In genomic region chr13:37967565-37967964, GRCm38 (mm10) we compare ENCODE assay signal across 10 mouse cellular contexts. TPM values are rescaled to one million over a fixed set of nuclear protein-coding genes. Genes with fewer than 3 reads are reported as not detected.
A peak's percentile ranks its signal among the peaks of the same experiment; 100 is the strongest.
DNase-seq lines count a peak whose midpoint lies in the region; ATAC-seq lines count a peak whose summit lies in the region.
"Had no signal": no experiment of that assay in that cellular context is flagged by ENCODE, and none has a peak within 500 bp of the region (broad histone marks: within the 10 kb centered on the region; RNA-seq: fewer than 3 reads in every experiment).

No protein-coding gene starts in this region.

- H3K9me3 ChIP-seq in heart, embryonic 10.5 days: no peaks in the 10 kb centered on the region
- H3K9me3 ChIP-seq in neural tube, embryonic 12.5 days: no peaks in the 10 kb centered on the region
- no peaks in the 10 kb centered on the region for H3K9me3 ChIP-seq in neural tube, embryonic 15.5 days (replicated peaks)
- H3K9me3 ChIP-seq in limb, embryonic 11.5 days (ENCODE audit: control insufficient read depth, low read length): no peaks in the 10 kb centered on the region
- no peaks in the 10 kb centered on the region for H3K9me3 ChIP-seq in stomach, embryonic 15.5 days

- H3K9ac ChIP-seq in neural tube, embryonic 12.5 days: peak overlapping the region; percentile 17; the same call in 1 of the 2 replicates
- H3K9ac ChIP-seq in neural tube, embryonic 15.5 days (replicated peaks): no peak overlapping the region
- H3K9ac ChIP-seq in limb, embryonic 11.5 days (ENCODE audit: low read length): peak overlapping the region; percentile 24; the same call in 1 of the 2 replicates
- no peak overlapping the region for H3K9ac ChIP-seq in stomach, embryonic 15.5 days

- 54% methylated on average over 10 of the region's 10 CpGs for WGBS in heart, embryonic 10.5 days
- 57% methylated on average over 10 of the region's 10 CpGs for WGBS in neural tube, embryonic 12.5 days
- 66% methylated on average over 10 of the region's 10 CpGs for WGBS in neural tube, embryonic 15.5 days
- 44% methylated on average over 10 of the region's 10 CpGs for WGBS in limb, embryonic 11.5 days
- 57% methylated on average over 10 of the region's 10 CpGs for WGBS in stomach, embryonic 15.5 days

- ATAC-seq in neural tube, embryonic 12.5 days (ENCODE audit: low FRiP score, low read depth): no peak
- no peak for ATAC-seq in neural tube, embryonic 15.5 days (ENCODE audit: low FRiP score)
- ATAC-seq in limb, embryonic 11.5 days (ENCODE audit: insufficient number of reproducible peaks, low FRiP score, low TSS enrichment, low read depth): no peak
- no peak for ATAC-seq in stomach, embryonic 15.5 days (ENCODE audit: insufficient read depth, low FRiP score, low read depth)

- intact Hi-C loops in heart, postnatal 10 days (cut with DNase I): no loop called here

- H3K27ac ChIP-seq in heart, embryonic 10.5 days: peak overlapping the region; percentile 72
- H3K27ac ChIP-seq in neural tube, embryonic 12.5 days: no peak overlapping the region
- H3K27ac ChIP-seq in neural tube, embryonic 15.5 days (replicated peaks): no peak overlapping the region
- no peak overlapping the region for H3K27ac ChIP-seq in limb, embryonic 11.5 days (replicated peaks; ENCODE audit: low read depth, low read length)
- no peak overlapping the region for H3K27ac ChIP-seq in stomach, embryonic 15.5 days

- no peaks in the 10 kb centered on the region for H3K36me3 ChIP-seq in heart, embryonic 10.5 days
- H3K36me3 ChIP-seq in neural tube, embryonic 12.5 days: no peaks in the 10 kb centered on the region
- H3K36me3 ChIP-seq in neural tube, embryonic 15.5 days: no peaks in the 10 kb centered on the region
- H3K36me3 ChIP-seq in limb, embryonic 11.5 days (ENCODE audit: control insufficient read depth, insufficient read depth, low read length): no peaks in the 10 kb centered on the region
- H3K36me3 ChIP-seq in stomach, embryonic 15.5 days: no peaks in the 10 kb centered on the region

- no peak for DNase-seq in heart, embryonic 10.5 days (ENCODE audit: low spot score)
- DNase-seq in heart, postnatal 10 days: no peak
- DNase-seq in limb, embryonic 11.5 days (ENCODE audit: low spot score): no peak
- DNase-seq in urinary bladder, adult 18-20 months (ENCODE audit: low spot score in 2 of 2): no peak
- no peak for DNase-seq in right cerebral cortex, postnatal 36 days (ENCODE audit: low spot score in 2 of 2)
- DNase-seq: B cell, adult 2 months had no signal

- H3K4me1 ChIP-seq in heart, embryonic 10.5 days: peaks cover 48% of the 10 kb centered on the region
- peaks cover 25% of the 10 kb centered on the region; the same call in 1 of the 2 replicates for H3K4me1 ChIP-seq in neural tube, embryonic 12.5 days
- H3K4me1 ChIP-seq in neural tube, embryonic 15.5 days: peaks cover 23% of the 10 kb centered on the region
- peaks cover 13% of the 10 kb centered on the region for H3K4me1 ChIP-seq in limb, embryonic 11.5 days (ENCODE audit: control insufficient read depth, insufficient read depth, low read length)
- H3K4me1 ChIP-seq in stomach, embryonic 15.5 days: peaks cover 22% of the 10 kb centered on the region

- peak overlapping the region; percentile 31; the same call in 1 of the 2 replicates for H3K4me2 ChIP-seq in neural tube, embryonic 12.5 days (replicated peaks)
- H3K4me2 ChIP-seq in neural tube, embryonic 15.5 days: no peak overlapping the region
- H3K4me2 ChIP-seq in limb, embryonic 11.5 days (ENCODE audit: low read depth, severe bottlenecking): no peak overlapping the region
- peak overlapping the region; percentile 10; the same call in 1 of the 2 replicates for H3K4me2 ChIP-seq in stomach, embryonic 15.5 days
- H3K4me2 ChIP-seq: liver, embryonic 11.5 days had no signal

- no peaks in the 10 kb centered on the region for H3K27me3 ChIP-seq in heart, embryonic 10.5 days (ENCODE audit: insufficient read depth, poor library complexity, severe bottlenecking)
- no peaks in the 10 kb centered on the region; the same call in 1 of the 2 replicates for H3K27me3 ChIP-seq in neural tube, embryonic 12.5 days (replicated peaks)
- 0 out of 2 replicates have a peak, but pooled peaks cover 4% of the 10 kb centered on the region for H3K27me3 ChIP-seq in neural tube, embryonic 15.5 days (replicated peaks)
- H3K27me3 ChIP-seq in limb, embryonic 11.5 days (ENCODE audit: control insufficient read depth, insufficient read depth, low read length): no peaks in the 10 kb centered on the region
- no peaks in the 10 kb centered on the region for H3K27me3 ChIP-seq in stomach, embryonic 15.5 days (replicated peaks)

- no peak overlapping the region for H3K4me3 ChIP-seq in heart, embryonic 10.5 days
- no peak overlapping the region for H3K4me3 ChIP-seq in neural tube, embryonic 12.5 days
- H3K4me3 ChIP-seq in neural tube, embryonic 15.5 days (replicated peaks): no peak overlapping the region
- H3K4me3 ChIP-seq in limb, embryonic 11.5 days (ENCODE audit: low read depth, low read length): no peak overlapping the region
- no peak overlapping the region for H3K4me3 ChIP-seq in stomach, embryonic 15.5 days (replicated peaks)

RNA-seq across cellular contexts. Expression of gene Ssr1, which starts 26.5 kb away (rescaled TPM):
- polyA plus RNA-seq in heart, embryonic 10.5 days (2016; fragmentation: Nextera tagmentation; extraction: Ambion mirVana): 114 TPM in 2 replicates
- total RNA-seq in heart, postnatal 10 days (2021): 10 to 100 TPM; 67.4 to 76.5 TPM
- 79.3 and 91.3 TPM in 2 replicates for polyA plus RNA-seq in neural tube, embryonic 12.5 days (2016; fragmentation: Nextera tagmentation; extraction: Ambion mirVana)
- 64.5 and 67.1 TPM in 2 replicates for polyA plus RNA-seq in neural tube, embryonic 15.5 days (2015; fragmentation: Nextera tagmentation; extraction: Ambion mirVana)
- 123 and 126 TPM in 2 replicates for polyA plus RNA-seq in limb, embryonic 11.5 days (2014; fragmentation: Nextera tagmentation; extraction: Ambion mirVana)
- 149 and 157 TPM in 2 replicates for polyA plus RNA-seq in stomach, embryonic 15.5 days (2015; fragmentation: Nextera tagmentation; extraction: Ambion mirVana)

Comparison
In these comparisons a context has a peak if more than half of its experiments do, and no peak if none do; other contexts are left out.
1. H3K4me2 ChIP-seq: peak in neural tube, embryonic 12.5 days (single experiment) and stomach, embryonic 15.5 days (single experiment); none in neural tube, embryonic 15.5 days (single experiment) and limb, embryonic 11.5 days (single experiment).
2. H3K9ac ChIP-seq: peak in neural tube, embryonic 12.5 days (single experiment) and limb, embryonic 11.5 days (single experiment); none in neural tube, embryonic 15.5 days (single experiment) and stomach, embryonic 15.5 days (single experiment).